Mouse (Mus musculus) urinary bladder, postnatal 10 days (tissue): ENCODE measurements around the gene Ctc1.

Experiments used
- DNase-seq: peaks from one replicate; pipeline ENCODE4 v3.0.0; 2022; ENCODE audit warnings: low spot score

Gene Ctc1

GRCm38 (mm10) chr11:69070590-69071222, 55.0 kb downstream of the Ctc1 start, which contains the start of gene Tmem107:
Tmem107 (plus strand) TSS chr11:69070806.
- DNase-seq = peak; percentile 82

GRCm38 (mm10) chr11:69071262-69071661, 55.6 kb downstream of the Ctc1 start:
- no peak for DNase-seq

GRCm38 (mm10) chr11:69072234-69072633, 56.5 kb downstream of the Ctc1 start:
- DNase-seq = no peak

GRCm38 (mm10) chr11:69072666-69073064, 57.0 kb downstream of the Ctc1 start:
- no peak for DNase-seq

GRCm38 (mm10) chr11:69073065-69073888, 57.6 kb downstream of the Ctc1 start:
- DNase-seq = no peak

- DNase-seq = no peak
These were observed 58.5 kb downstream of the Ctc1 start for GRCm38 (mm10) chr11:69073951-69074775.

GRCm38 (mm10) chr11:69074776-69075069, 59.0 kb downstream of the Ctc1 start:
- no peak for DNase-seq

GRCm38 (mm10) chr11:69075764-69076479, 60.2 kb downstream of the Ctc1 start:
- no peak for DNase-seq

- DNase-seq = no peak
These were observed 60.9 kb downstream of the Ctc1 start for GRCm38 (mm10) chr11:69076572-69076971.

GRCm38 (mm10) chr11:69077316-69077715, 61.6 kb downstream of the Ctc1 start:
- DNase-seq = no peak

GRCm38 (mm10) chr11:69078041-69078440, 62.3 kb downstream of the Ctc1 start:
- DNase-seq = no peak

GRCm38 (mm10) chr11:69078805-69079438, 63.2 kb downstream of the Ctc1 start:
- no peak for DNase-seq

- DNase-seq = no peak
These were observed 64.6 kb downstream of the Ctc1 start for GRCm38 (mm10) chr11:69080102-69080854.

GRCm38 (mm10) chr11:69080855-69081222, 65.1 kb downstream of the Ctc1 start:
- no peak for DNase-seq

GRCm38 (mm10) chr11:69081613-69082012, 65.9 kb downstream of the Ctc1 start:
- DNase-seq = no peak

- no peak for DNase-seq
These were observed 69.9 kb downstream of the Ctc1 start for GRCm38 (mm10) chr11:69085608-69086007.
